Mouse (Mus musculus) thymus, postnatal 36 days (tissue): ENCODE results near the gene Camkk1.
A peak's percentile ranks its signal among the peaks of the same experiment; 100 is the strongest.

Source experiments
- DNase-seq, 2 experiments: peaks; one replicate each; pipeline ENCODE4 v3.0.0; 2022; ENCODE audit warnings: mixed read lengths in 2 of 2

Gene Camkk1

DNA sequence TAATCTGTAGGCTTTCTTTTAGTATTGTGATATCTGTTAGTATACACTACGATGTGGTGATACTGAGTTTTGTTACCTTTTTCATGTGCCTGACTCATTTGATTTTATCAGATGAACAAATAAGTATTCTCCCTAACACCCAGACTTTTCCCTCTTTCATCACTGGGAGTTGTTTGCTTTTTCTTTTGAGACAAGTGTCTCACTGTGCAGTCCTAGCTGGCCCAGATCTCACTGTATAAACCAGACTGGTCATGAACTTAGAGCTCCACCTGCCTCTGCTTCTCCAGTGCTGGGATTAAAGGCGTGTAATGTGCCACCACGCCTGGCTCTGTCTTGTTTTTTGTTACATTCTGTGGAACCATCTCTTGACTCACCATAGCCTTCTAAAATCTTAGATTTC is 40.8 kb downstream of the Camkk1 start:
- DNase-seq, result no peak

DNA sequence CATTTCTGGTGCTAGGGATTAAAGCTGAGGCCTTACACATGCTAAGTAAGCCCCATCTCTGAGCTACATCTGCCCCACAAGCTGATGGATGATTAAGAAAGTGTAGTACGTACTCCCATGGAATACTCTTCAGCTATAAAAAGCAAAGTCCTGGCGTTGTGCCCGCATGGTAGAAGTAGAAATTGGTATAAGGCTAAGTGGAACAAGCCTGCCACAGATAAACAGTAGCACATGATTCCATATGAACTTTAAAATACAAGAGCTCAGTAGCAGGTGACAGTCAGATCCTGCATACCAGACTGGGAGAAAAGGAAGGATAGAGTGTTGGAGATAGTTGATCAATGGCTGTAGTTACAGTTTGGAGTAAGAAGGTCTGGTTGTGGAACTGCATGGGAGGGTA is 42.6 kb downstream of the Camkk1 start:
- DNase-seq, result no peak

DNA sequence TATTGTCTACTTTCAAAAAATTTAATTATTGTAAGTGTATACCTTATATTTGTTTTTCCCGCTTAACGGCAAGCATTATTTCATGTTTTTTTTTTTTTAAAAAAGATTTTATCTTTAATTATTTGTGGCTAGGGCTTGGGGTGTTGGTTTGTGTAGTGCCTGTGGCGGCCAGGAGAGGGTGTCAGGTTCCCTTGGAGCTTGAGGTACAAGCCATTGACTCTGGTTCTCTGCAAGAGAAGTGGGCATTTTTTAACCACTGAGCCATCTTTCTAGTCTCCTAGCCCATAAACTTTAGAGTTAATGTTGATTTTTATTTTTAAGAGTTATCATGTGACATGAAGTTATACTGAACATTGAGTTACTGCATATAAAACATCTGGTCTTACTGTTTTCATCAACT is 53.0 kb downstream of the Camkk1 start:
- DNase-seq, result peak; percentile 37 to 48

DNA sequence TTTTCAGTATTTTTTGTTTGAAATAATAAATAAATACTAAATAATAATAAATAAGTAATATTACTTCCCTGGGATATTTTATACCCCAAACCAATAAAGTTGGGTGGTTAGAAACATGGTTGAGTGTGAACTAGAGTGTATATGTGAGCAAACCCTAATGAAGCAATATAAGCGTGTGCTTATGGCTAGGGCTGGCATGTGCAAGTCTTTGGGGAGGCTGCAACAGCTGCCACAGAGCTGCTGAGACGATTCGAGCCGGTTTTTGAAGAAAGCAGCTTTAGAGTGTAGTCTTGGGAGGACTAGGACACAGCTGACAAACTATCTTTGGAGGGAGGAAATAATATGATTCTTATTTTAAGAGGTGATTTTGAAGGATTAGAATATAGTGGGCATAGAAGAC is 57.5 kb downstream of the Camkk1 start:
- no peak for DNase-seq

DNA sequence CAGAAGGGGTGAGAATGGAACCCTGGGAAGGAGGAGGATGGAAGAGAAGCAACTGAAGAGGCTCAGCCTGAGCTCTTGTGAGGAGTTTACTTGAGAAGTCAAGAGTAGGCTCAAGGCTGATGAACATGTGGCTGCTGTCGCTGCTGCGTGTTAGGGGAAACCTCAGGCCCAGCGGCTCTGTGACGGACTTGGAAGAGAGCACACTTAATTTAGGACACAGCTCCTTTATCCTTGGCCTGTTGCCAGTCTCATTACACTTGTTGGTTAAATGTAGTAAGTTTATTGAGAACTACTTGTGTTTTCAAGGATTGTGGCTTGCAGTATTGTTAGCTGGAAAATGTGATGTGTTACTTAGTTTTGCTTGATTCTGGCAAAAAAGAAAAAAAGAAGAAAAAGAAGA is 57.9 kb downstream of the Camkk1 start:
- no peak for DNase-seq

DNA sequence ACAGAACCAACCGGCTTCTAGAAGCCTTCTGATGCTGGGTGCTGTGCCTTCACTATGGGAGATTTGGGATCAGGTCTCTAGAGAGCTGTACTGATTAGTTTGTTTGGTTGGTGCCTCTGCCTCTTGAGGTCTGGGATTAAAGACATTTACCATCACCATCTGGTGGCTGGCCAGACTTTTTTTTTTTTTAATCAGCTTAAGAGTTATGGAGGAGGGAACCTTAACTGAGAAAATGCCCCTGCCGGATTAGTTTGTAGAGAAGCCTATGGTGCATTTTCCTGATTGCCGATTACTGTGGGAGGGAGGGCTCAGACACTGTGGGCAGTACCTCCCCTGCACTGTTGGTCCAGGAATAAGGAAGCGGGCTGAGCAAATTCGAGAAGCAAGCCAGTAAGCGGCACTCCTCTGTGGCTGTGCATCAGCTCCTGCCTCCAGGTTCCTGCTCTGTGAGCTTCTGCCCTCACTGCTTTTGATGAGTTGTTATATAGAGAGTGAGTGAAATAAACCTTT is 58.5 kb downstream of the Camkk1 start:
- DNase-seq, result no peak

DNA sequence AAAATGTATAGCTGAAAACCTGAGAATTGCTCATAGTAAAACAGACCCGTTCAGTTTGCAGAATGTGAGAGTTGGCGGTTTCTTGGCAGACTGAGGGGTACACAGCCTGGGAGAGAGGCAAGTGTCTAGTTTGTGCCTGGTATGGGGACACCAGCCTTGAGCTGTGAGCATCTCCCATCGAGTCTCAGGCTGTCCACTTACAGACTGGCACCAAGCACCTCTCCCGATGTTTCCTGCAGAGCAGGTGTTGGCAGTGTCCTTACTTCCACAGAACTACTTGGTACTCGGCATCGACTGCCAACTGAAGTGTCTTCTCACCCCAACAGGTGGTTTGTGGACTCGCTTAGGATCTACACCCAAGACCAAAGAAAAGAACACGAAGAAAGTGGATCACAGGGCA is 59.8 kb downstream of the Camkk1 start:
- DNase-seq, result no peak

DNA sequence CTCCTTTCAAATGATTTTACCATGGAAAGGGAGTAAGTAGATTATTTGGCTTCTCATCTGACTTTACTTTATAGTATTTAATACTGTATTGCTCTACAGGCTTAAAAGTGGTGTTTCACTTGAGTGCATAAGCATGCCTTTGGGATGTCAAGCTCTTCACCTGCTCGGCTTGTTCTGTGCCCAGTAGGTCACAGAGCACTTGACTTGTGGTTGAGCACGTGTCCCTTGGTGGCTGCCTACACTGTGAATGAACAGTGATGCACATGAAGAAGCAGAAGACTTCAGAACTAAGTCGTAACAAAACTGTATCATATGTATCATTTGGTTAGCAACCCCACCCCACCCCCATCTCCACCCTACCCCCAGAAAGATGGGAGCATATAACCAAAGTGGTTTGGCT is 61.5 kb downstream of the Camkk1 start:
- DNase-seq, result no peak

DNA sequence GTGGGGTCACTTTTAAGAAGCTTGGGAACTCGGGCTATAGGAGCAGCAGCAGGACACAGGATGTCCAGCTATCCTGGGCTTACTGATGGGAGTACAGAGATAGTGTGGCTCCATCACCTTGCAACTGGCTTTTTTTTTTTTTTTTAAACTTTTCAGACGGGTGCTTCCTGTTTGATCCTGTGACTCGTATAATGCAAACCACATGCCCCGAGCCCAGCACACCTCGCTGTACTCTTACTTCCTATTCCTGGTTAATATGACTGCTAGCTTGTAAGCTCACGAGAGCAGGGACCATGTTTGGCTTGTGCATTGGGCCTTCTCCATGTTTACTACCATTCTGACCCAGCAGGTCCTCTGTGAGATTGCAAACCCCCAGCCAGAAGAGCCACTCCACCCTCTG is 65.5 kb downstream of the Camkk1 start:
- peak; percentile 29 to 38 for DNase-seq

DNA sequence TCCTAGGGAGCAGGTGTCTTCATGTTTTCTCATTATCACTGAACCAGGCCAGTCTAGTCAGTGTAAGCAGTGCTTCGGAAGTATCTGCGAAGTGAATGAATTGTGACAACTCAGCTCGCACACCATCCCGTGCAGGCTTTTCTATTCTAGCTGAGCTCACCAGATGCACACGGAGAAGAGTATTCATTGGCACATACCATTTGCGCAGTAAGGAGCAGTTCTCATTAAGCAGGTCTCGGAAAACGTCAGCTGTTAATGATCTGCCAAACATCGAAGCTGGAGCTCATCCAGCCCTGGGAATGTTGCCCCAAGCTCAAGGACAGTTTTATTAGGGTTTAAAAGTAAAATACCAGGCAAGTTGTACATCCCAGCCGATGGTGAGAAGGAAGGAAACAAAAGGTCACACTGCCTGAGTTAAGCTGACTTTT is 66.0 kb downstream of the Camkk1 start:
- DNase-seq, result no peak

DNA sequence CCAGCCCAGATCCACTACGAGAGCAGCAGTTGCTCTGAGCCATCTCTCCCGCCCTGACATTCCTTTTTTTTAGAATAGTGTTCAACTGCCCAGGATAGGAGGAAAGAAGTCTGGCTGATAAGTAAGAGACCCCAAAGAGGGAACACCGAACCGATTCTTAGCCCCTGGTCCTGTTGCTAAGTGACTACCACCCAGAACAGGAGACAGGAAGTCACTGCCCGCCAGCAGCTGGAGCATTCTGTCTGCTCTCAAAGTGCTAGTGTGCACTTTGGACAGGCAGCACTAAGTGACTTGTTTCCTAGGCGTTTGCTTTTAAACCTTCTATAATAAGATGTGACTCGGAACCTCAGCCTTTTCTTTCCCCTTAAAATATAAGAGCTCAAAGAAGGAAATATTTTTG is 66.6 kb downstream of the Camkk1 start:
- no peak for DNase-seq

DNA sequence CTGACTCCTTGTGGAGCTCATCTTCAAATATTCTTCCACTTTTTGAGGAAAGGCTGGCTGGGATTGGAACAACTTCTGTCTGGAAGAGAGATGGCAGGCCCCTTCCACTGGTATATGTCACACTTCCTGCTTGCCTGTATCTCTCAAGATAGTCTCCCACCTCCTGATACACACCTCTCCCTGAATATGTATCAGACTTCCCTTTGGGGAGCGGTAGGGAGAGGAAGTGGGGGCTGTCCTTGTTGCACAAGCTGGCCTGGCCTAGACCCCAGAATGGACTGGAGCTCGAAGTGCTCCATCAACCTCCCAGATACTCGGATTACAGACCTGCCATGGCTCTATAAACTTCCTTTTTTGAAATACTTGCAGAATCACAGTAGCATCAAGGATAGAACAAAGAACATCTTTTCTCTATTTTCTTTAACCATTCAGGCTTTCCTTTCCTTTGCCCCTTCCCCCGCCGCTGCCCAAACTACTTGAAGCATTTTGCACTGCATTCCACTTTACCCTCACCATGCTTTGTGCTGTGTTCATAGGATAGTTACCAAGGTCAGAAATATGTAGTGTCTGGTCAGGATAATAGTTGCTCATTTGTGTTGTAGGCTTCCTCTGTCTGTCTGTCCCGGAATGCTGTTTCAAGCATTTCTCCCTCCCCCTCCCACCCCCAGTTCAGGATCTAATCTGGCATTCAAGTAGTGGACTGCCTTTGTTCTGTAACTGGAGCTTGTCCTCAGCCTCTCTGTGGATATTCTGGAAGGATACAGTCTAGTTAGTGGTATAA is 69.1 kb downstream of the Camkk1 start:
- no peak for DNase-seq

DNA sequence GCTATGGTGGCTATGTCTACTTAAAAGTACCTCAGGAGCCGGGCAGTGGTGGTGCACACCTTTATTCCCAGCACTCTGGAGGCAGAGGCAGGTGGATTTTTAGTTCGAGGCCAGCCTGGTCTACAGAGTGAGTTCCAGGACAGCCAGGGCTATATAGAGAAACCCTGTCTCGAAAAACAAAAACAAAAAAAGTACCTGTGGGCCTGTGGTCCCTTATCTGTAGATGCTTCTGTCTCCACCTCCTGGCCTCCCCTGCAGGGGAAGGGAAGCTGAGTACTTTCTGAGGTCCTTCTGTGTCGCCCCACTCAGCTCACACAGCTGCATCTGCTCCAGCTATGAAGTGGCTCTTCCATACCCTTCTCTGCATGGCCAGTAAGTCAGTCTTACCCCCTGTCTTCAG is 71.5 kb downstream of the Camkk1 start, which contains the start of gene Itgae:
Itgae (plus strand) TSS at position 301 of the 400 bp plus-strand sequence.
- no peak for DNase-seq

DNA sequence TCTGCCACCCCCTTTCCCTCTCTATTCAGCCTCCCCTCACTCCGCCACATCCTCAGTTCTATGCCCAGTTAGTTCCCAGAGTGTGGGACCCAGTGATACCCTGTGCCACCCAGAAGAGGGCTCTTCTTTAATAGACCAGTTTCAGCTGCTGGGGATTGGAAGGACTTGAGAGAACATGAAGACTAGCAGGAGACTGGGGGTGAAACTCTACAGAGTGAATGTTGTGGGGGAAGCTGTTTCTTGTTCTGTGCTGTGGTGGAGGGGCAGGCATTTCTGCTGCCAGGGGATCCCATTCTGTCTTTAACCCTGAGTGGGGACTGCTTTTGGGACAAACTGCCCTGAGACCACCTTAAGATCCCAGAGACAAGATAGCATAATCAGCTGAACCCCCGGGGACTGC is 72.0 kb downstream of the Camkk1 start:
- DNase-seq, result no peak
